Mouse (Mus musculus) lung, embryonic 15.5 days (tissue): Measurements from ENCODE around the gene Mrrf. TPM values are rescaled to one million over a fixed set of nuclear protein-coding genes. Genes with fewer than 3 reads are reported as not detected.
A peak's percentile ranks its signal among the peaks of the same experiment; 100 is the strongest.

Experiments
- ATAC-seq: fragments of 200-750 bp; cut with Nextera tagmentation; 2 replicates; pipeline ENCODE4 v1.8.0; 2017; ENCODE audit warnings: moderate number of reproducible peaks, borderline replicate concordance; ENCODE audit not compliant: low FRiP score, low TSS enrichment; ENCODE audit errors: extremely low read depth
- H3K27ac ChIP-seq: fragments of 300-500 bp; sonication (generic); 2 replicates; pipeline ENCODE4 v1.5.1; 2015; ENCODE audit warnings: moderate library complexity, mild to moderate bottlenecking, inconsistent platforms
- H3K27me3 ChIP-seq: fragments of 300-500 bp; sonication (generic); 2 replicates; pipeline ENCODE4 v1.6.1; 2015; ENCODE audit warnings: inconsistent platforms
- H3K36me3 ChIP-seq: fragments of 300-500 bp; sonication (generic); 2 replicates; pipeline ENCODE4 v1.6.1; 2015; ENCODE audit warnings: inconsistent platforms
- H3K4me1 ChIP-seq: fragments of 300-500 bp; sonication (generic); 2 replicates; pipeline ENCODE4 v1.6.1; 2015; ENCODE audit warnings: inconsistent platforms
- H3K4me2 ChIP-seq: fragments of 300-500 bp; sonication (generic); 2 replicates; pipeline ENCODE4 v1.6.1; 2015; ENCODE audit warnings: inconsistent platforms, mild to moderate bottlenecking, moderate library complexity
- H3K4me3 ChIP-seq: fragments of 300-500 bp; sonication (generic); 2 replicates; pipeline ENCODE4 v1.5.1; 2015; ENCODE audit warnings: mild to moderate bottlenecking, inconsistent platforms
- H3K9ac ChIP-seq: fragments of 300-500 bp; sonication (generic); 2 replicates; pipeline ENCODE4 v1.6.1; 2015; ENCODE audit warnings: inconsistent platforms
- H3K9me3 ChIP-seq: fragments of 300-500 bp; sonication (generic); 2 replicates; pipeline ENCODE4 v1.6.1; 2016; ENCODE audit warnings: inconsistent platforms
- WGBS: fragments of 180-500 bp; shearing (Covaris S2); methylation state at CpG from one replicate; pipeline ENCODE4 v1.1.7; 2015; 5-methylcytosine and 5-hydroxymethylcytosine counted together
- polyA plus RNA-seq: library from polyadenylated mRNA; unstranded; fragments of >200 nt; fragmentation: Nextera tagmentation; extraction: Ambion mirVana; gene quantifications from 2 replicates; pipeline ENCODE4 v1.2.1, GENCODE M21; 2015

Mrrf gene
- polyA plus RNA-seq, 1 experiment from 2014 or later, result 31.1 TPM

DNA sequence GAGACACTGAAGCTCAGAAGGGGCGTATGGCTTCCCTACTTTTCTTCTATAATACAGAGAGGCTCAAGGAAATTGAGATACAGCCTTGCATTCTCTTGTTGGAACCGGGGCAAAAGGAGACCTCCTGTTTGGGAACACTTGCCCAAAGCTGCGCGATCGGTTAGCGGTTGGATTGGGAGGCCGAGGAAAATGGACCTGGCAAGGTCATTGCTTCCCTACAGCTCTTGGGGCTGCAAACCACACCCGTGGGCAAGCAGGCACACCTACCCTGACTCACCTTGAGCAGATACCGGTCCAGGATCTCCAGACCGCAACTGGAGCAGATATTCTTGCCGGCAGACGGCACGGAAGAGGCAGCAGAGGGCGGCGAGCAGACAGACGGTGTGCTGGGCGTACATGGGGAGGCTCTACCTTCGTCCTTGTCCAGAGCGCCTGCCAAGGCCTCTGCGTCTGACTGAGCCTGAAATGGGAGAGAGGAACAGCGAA, 33.1 kb upstream of the Mrrf start:
- H3K9ac ChIP-seq, result peak overlapping the region; percentile 20; the same call in 1 of the 2 replicates
- H3K27ac ChIP-seq, result no peak overlapping the region
- no peaks in the 10 kb centered on the region for H3K36me3 ChIP-seq
- no peak for ATAC-seq
- 2% methylated on average over 21 of the region's 21 CpGs for WGBS
- H3K4me1 ChIP-seq, result peaks cover 37% of the 10 kb centered on the region
- H3K9me3 ChIP-seq, result no peaks in the 10 kb centered on the region
- peak overlapping the region; percentile 48 for H3K4me3 ChIP-seq
- H3K4me2 ChIP-seq, result peak overlapping the region; percentile 84
- H3K27me3 ChIP-seq, result peaks cover 99% of the 10 kb centered on the region

DNA sequence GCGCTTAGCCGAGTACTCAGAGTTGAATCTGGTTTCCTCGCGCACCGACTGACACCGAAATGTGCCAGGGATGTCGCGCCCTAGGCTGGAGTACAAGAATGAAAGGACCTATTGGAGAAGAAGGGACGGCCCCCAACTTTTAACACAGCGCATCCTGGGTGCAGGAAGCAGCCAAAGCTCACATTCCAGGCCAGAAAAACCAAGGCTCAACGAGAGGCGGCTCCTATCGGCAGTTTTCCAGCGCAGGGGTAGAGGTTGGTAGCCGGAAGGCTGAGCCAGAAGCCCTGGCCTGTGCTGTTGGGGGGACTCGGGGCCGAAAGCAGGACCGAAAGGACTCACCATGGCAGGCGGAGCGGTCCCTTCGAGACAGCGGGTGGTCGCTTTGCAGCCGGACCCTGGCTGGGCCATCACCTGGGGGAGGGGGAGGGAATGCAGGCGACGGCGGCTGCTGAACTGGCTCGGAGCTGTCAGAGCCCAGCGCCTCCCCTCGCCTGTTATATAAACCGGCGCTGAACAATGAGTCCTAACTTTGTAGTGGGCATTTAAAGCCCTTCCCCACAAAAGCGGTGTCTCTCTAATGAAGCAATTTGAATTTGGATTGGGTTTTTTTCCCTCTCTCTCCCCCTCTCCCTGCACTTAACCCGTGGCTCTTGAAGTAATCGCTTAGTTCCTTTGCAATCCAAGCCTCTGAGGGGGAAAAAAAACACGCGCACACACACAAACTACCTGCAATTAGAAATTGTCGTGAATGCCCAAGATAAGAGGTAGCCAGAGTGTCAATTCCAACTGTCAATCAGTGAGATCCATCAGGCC, 32.4 kb upstream of the Mrrf start:
- Histone ChIP-seq H3K9me3 (no peaks in the 10 kb centered on the region), H3K4me3 (peak overlapping the region; percentile 48), H3K27ac (no peak overlapping the region), H3K4me1 (peaks cover 37% of the 10 kb centered on the region), H3K4me2 (peak overlapping the region; percentile 84), H3K9ac (peak overlapping the region; percentile 41; the same call in 1 of the 2 replicates), H3K36me3 (no peaks in the 10 kb centered on the region), H3K27me3 (peaks cover 98% of the 10 kb centered on the region)
- ATAC-seq, result no peak
- under 1% methylated on average over 38 of the region's 38 CpGs for WGBS

GRCm38 (mm10) chr2:36104436-36104955, 31.7 kb upstream of the Mrrf start:
- Histone ChIP-seq H3K27ac (peak overlapping the region; percentile 33; the same call in 1 of the 2 replicates), H3K9me3 (no peaks in the 10 kb centered on the region), H3K27me3 (peaks cover 97% of the 10 kb centered on the region), H3K36me3 (no peaks in the 10 kb centered on the region), H3K9ac (peak overlapping the region; percentile 41; the same call in 1 of the 2 replicates), H3K4me1 (peaks cover 37% of the 10 kb centered on the region), H3K4me3 (peak overlapping the region; percentile 48), H3K4me2 (peak overlapping the region; percentile 84)
- under 1% methylated on average over 32 of the region's 32 CpGs for WGBS
- ATAC-seq, result no peak

GRCm38 (mm10) chr2:36104956-36105741, 31.0 kb upstream of the Mrrf start, which contains the start of gene Lhx6:
TSS of gene Lhx6 (minus strand) at chr2:36105408.
- Histone ChIP-seq H3K9me3 (no peaks in the 10 kb centered on the region), H3K4me2 (peak within 1 kb of the TSS; percentile 84), H3K4me1 (peaks cover 37% of the 10 kb centered on the region), H3K36me3 (no peaks in the 10 kb centered on the region), H3K27me3 (peaks cover 97% of the 10 kb centered on the region), H3K9ac (peak within 1 kb of the TSS; percentile 41), H3K4me3 (peak within 1 kb of the TSS; percentile 48), H3K27ac (peak within 1 kb of the TSS; percentile 33)
- under 1% methylated on average over 49 of the region's 58 CpGs for WGBS
- ATAC-seq, result peak; percentile 44; the same call in 1 of the 2 replicates

- no peak overlapping the region for H3K4me3 ChIP-seq
- no peak overlapping the region for H3K4me2 ChIP-seq
- 7% methylated on average over 7 of the region's 7 CpGs for WGBS
- ATAC-seq, result no peak
- H3K9me3 ChIP-seq, result no peaks in the 10 kb centered on the region
- H3K27me3 ChIP-seq, result peaks cover 74% of the 10 kb centered on the region
- H3K27ac ChIP-seq, result no peak overlapping the region
- peaks cover 22% of the 10 kb centered on the region for H3K4me1 ChIP-seq
- no peak overlapping the region for H3K9ac ChIP-seq
- no peaks in the 10 kb centered on the region for H3K36me3 ChIP-seq
Measured at GRCm38 (mm10) chr2:36108615-36109014, 27.6 kb upstream of the Mrrf start.

DNA sequence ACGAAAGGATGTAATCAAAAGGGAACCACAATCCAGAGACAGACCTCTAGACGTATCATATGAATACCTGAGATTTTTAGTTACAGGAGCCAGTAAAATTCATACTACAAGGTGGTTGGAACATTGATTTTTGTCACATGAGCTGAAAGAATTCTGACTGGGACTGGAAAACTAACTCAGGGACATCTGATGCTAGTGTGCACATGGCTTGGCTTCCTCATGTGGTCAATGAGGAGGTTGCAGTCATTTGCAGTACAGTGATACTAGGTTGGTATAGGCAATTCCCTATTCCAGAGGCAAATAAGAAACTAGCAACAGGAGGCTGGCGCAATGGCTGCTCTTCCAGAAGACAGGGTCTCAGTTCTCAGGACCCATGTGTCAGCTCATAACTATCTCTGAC, 23.6 kb upstream of the Mrrf start:
- WGBS, result 69% methylated on average over 3 of the region's 3 CpGs
- H3K9ac ChIP-seq, result no peak overlapping the region
- H3K27me3 ChIP-seq, result peaks cover 35% of the 10 kb centered on the region

DNA sequence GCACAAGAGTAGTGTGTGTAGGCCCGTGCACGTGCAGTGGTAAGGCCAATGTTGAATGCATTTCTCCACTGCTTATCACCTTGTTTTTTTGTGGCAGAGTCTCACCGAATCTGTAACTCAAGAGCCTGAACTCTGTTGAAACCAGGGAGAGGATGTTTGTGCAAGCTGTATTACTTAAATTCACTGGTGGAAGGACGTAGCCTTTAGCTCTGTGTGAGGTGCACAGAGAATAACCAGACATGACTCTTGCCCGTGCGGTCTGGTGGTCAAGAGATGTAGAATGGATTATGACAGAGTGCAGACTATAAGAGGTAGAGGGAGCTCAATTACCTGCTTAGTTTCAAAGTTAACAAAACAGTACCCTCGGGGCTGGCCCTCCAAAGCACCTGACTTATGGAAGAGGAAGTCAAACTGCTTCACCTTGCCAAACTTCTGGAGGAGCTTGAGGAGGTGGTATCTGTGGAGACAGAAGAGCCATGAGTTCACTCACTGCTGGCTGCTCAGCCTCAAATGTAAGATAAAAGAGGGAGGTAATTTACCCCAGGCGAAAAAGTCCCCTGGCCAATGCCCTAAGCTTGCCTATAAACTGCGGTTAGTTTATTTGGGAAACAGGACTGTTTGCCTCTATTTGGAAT, 9.3 kb upstream of the Mrrf start:
- no peak overlapping the region for H3K9ac ChIP-seq
- H3K4me2 ChIP-seq, result no peak overlapping the region
- H3K4me3 ChIP-seq, result no peak overlapping the region
- no peak overlapping the region for H3K27ac ChIP-seq
- no peak for ATAC-seq
- H3K9me3 ChIP-seq, result no peaks in the 10 kb centered on the region
- H3K4me1 ChIP-seq, result peaks cover 4% of the 10 kb centered on the region; the same call in 1 of the 2 replicates
- WGBS, result 88% methylated on average over 9 of the region's 9 CpGs
- H3K27me3 ChIP-seq, result no peaks in the 10 kb centered on the region
- H3K36me3 ChIP-seq, result peaks cover 70% of the 10 kb centered on the region

More for the DNA sequence above, 23.6 kb upstream of the Mrrf start:
- no peak overlapping the region for H3K4me2 ChIP-seq
- no peaks in the 10 kb centered on the region for H3K9me3 ChIP-seq
- no peaks in the 10 kb centered on the region for H3K4me1 ChIP-seq
- peaks cover 21% of the 10 kb centered on the region for H3K36me3 ChIP-seq
- ATAC-seq, result no peak
- no peak overlapping the region for H3K27ac ChIP-seq
- H3K4me3 ChIP-seq, result no peak overlapping the region

GRCm38 (mm10) chr2:36127973-36128372, 8.2 kb upstream of the Mrrf start:
- H3K9ac ChIP-seq, result no peak overlapping the region
- 62% methylated on average over 4 of the region's 4 CpGs for WGBS
- H3K36me3 ChIP-seq, result peaks cover 71% of the 10 kb centered on the region
- H3K4me3 ChIP-seq, result no peak overlapping the region
- H3K4me1 ChIP-seq, result peaks cover 4% of the 10 kb centered on the region; the same call in 1 of the 2 replicates
- peak overlapping the region; percentile 70 for H3K27ac ChIP-seq
- no peaks in the 10 kb centered on the region for H3K27me3 ChIP-seq
- H3K9me3 ChIP-seq, result no peaks in the 10 kb centered on the region
- ATAC-seq, result no peak
- no peak overlapping the region for H3K4me2 ChIP-seq

GRCm38 (mm10) chr2:36129051-36129450, 7.1 kb upstream of the Mrrf start:
- peak overlapping the region; percentile 60; the same call in 1 of the 2 replicates for H3K27ac ChIP-seq
- no peak overlapping the region for H3K9ac ChIP-seq
- peaks cover 4% of the 10 kb centered on the region; the same call in 1 of the 2 replicates for H3K4me1 ChIP-seq
- H3K36me3 ChIP-seq, result peaks cover 72% of the 10 kb centered on the region
- WGBS, result 74% methylated on average over 3 of the region's 3 CpGs
- ATAC-seq, result no peak
- H3K4me2 ChIP-seq, result no peak overlapping the region
- no peaks in the 10 kb centered on the region for H3K9me3 ChIP-seq
- no peaks in the 10 kb centered on the region for H3K27me3 ChIP-seq
- H3K4me3 ChIP-seq, result no peak overlapping the region

- WGBS, result 0% methylated on average over 4 of the region's 4 CpGs
- Histone ChIP-seq H3K9ac (peak overlapping the region; percentile 76), H3K4me2 (peak overlapping the region; percentile 69), H3K27me3 (no peaks in the 10 kb centered on the region), H3K4me3 (peak overlapping the region; percentile 86), H3K9me3 (no peaks in the 10 kb centered on the region), H3K27ac (peak overlapping the region; percentile 96), H3K36me3 (peaks cover 34% of the 10 kb centered on the region), H3K4me1 (peaks cover 23% of the 10 kb centered on the region)
- no peak for ATAC-seq
Measured at GRCm38 (mm10) chr2:36135887-36136286, 302 bp upstream of the Mrrf start.

- Histone ChIP-seq H3K27ac (peak overlapping the region; percentile 41; the same call in 1 of the 2 replicates), H3K4me3 (no peak overlapping the region), H3K4me1 (peaks cover 23% of the 10 kb centered on the region), H3K27me3 (no peaks in the 10 kb centered on the region), H3K9ac (no peak overlapping the region), H3K9me3 (no peaks in the 10 kb centered on the region), H3K4me2 (no peak overlapping the region), H3K36me3 (peaks cover 11% of the 10 kb centered on the region)
- no peak for ATAC-seq
- 39% methylated on average over 2 of the region's 2 CpGs for WGBS
Measured at GRCm38 (mm10) chr2:36139096-36139495, 2.9 kb downstream of the Mrrf start.
